Mouse (Mus musculus): ENCODE measurements around the gene Sumo2.

DNA sequence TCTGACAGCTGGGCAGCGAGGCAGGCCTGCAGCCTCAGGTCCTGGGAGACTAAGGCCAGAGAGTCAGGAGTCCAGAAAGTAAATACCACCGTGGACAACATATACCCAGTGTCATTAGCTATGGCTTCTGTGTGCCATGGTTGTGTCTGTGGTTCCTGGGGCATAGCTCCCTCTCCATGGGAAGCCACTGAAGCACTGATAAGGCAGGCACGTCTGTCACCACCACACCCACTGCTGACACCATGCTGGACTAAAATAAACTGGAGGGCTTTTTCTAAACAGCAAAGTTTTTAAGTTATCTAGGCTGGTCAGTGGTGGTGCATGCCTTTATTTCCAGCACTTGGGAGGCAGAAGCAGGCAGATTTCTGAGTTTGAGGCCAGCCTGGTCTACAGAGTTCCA, 29.5 kb downstream of the Sumo2 start:
- TF ChIP-seq CTCF (conservative IDR thresholded peaks at IDR 0.05; ENCODE audit: low read length) = no peak
- TF ChIP-seq POU5F1 (IDR thresholded peaks at IDR 0.05; ENCODE audit: borderline replicate concordance, low read length) = no peak
- TF ChIP-seq NANOG (IDR thresholded peaks at IDR 0.05; ENCODE audit: borderline replicate concordance, low read length) = no peak
